Mouse (Mus musculus): ENCODE results near the gene Dph2.

Gene Dph2

DNA sequence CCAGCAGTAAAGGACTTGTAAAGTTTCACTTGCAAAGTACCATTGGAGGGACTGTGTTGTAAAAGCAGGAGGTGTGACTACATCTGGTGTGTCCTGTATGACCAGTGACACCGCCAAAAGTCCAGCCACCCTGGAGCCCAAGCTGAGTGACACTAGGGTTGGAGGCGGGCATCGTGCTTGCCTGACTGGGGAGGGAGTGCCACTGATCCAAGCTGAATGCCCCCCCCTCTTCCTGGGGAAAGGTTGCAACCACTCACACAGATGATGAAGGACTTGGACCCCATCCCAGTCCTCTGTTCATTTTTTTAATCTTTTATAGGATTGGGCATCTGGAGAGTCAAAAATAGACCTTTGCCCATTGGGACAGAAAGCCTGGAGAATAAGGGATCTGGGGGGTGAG is 50.3 kb downstream of the Dph2 start:
- in situ Hi-C loops (cut with MboI, MseI) = loop anchor here (25.0 kb wide), 1 partner anchor 1754 kb away; the partner anchor contains the start of genes Lrrc41 and Uqcrh

DNA sequence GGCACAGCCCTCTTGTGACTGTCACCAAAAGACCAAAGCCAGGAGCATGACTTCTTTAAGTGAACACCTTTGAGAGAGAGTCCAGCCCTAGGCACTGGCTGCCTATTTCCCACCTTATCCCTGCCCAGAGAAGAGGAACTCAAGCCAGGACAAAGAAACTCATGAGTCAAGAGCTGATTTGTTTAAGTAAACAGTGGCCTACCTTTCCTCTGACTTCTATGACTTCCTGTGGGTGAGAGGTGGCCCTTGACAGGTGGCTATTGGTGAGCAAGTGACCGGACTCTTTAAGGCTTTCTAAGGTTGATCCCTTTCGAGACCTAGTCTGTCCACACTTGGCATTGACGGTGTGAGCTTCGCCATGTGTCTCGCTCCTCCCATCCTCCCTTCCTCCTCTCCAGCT is 51.0 kb downstream of the Dph2 start:
- in situ Hi-C loops (cut with MboI, MseI) = loop anchor here (25.0 kb wide), 1 partner anchor 1754 kb away; the partner anchor contains the start of genes Lrrc41 and Uqcrh

DNA sequence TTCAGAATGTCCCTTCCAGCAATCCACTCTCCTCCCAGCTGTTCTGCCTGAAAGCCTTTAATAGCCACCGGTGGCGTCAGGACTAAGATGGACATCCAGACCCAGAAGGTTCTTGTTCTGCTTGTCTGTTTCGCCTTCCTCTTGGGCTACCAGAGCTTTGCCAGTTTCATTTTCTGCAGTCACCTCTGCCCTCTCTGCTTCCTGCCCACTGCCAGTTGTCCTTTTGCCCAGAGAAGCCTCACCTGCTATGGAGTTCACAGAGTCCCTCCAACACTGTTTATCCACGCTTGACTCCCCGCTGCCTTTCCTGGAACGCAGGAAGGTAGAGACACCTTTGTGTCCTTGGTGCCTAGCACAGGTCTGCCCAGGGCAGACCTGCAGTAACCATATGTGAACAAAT is 52.5 kb downstream of the Dph2 start:
- in situ Hi-C loops (cut with MboI, MseI) = loop anchor here (25.0 kb wide), 1 partner anchor 1752 kb away; the partner anchor contains the start of genes Lrrc41 and Uqcrh

Data from T-helper 1 cell (primary cell).